Comparison of ENCODE assay signal across 12 mouse cellular contexts in the genomic region with DNA sequence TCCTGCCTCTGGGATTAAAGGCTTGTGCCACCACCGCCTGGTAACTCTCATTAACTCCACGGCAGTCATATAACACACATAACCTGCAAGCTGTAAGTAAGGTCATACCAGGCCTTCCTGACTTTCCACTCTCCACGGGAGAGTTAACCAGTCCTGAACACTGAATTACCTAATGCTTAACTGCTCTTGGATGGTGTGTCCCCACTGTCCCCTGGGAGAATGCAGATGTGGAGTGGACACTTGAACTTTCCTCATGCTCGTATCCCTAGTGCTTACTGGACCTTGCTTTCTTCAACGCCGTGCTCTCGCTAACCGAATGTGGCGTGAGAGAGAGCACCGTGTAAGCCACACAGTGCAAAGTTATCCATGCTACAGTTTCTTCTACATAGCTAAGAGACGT.
"Had no signal": no experiment of that assay in that cellular context is flagged by ENCODE, and none has a peak within 500 bp of the region (broad histone marks: within the 10 kb centered on the region; RNA-seq: fewer than 3 reads in every experiment).

No protein-coding gene starts in this region.

- H3K9ac ChIP-seq: lung, embryonic 14.5 days; neural tube, embryonic 12.5 days had no signal

- H3K36me3 ChIP-seq: neural tube, embryonic 12.5 days had no signal

- H3K9me3 ChIP-seq: midbrain, embryonic 10.5 days; neural tube, embryonic 12.5 days had no signal

- H3K4me3 ChIP-seq: midbrain, embryonic 10.5 days; myocyte; neural tube, embryonic 12.5 days had no signal

- ATAC-seq: inflammation-experienced regulatory T-cells, adult 6 months; intestine, postnatal 0 days had no signal

- H3K27ac ChIP-seq: midbrain, embryonic 10.5 days; neural tube, embryonic 12.5 days had no signal

- DNase-seq: left cerebral cortex, postnatal 4 days; lung, embryonic 14.5 days; lung, postnatal 14 days; midbrain, embryonic 14.5 days; thymus, adult 18-20 months; thymus, postnatal 14 days had no signal

- H3K4me2 ChIP-seq: liver, embryonic 11.5 days; lung, embryonic 14.5 days; neural tube, embryonic 12.5 days had no signal

- H3K27me3 ChIP-seq: neural tube, embryonic 12.5 days had no signal
